Mouse (Mus musculus) lung, postnatal 0 days (tissue): ENCODE measurements around the gene Rbm39. TPM values are rescaled to one million over a fixed set of nuclear protein-coding genes. Genes with fewer than 3 reads are reported as not detected.
A peak's percentile ranks its signal among the peaks of the same experiment; 100 is the strongest.

Experiments
- ATAC-seq: fragments of 200-750 bp; cut with Nextera tagmentation; 2 replicates; pipeline ENCODE4 v1.8.0; 2017; ENCODE audit warnings: moderate library complexity
- DNase-seq: peaks from one replicate; pipeline ENCODE4 v3.0.0-alpha.2; 2016; ENCODE audit warnings: low spot score
- H3K27ac ChIP-seq: fragments of 300-500 bp; sonication (generic); 2 replicates; pipeline ENCODE4 v1.5.1; 2014; ENCODE audit warnings: antibody characterized with exemption, mild to moderate bottlenecking, low read length, mixed read lengths
- H3K27me3 ChIP-seq: fragments of 300-500 bp; sonication (generic); replicated peaks from 2 replicates; pipeline ENCODE4 v1.6.1; 2014; ENCODE audit warnings: low read length, mixed read lengths; ENCODE audit not compliant: insufficient read depth
- H3K36me3 ChIP-seq: fragments of 300-500 bp; sonication (generic); 2 replicates; pipeline ENCODE4 v1.6.1; 2014; ENCODE audit warnings: low read length, mixed read lengths; ENCODE audit not compliant: insufficient read depth
- H3K4me1 ChIP-seq: fragments of 300-500 bp; sonication (generic); 2 replicates; pipeline ENCODE4 v1.6.1; 2014; ENCODE audit warnings: antibody characterized with exemption, low read depth, low read length, mixed read lengths; ENCODE audit not compliant: insufficient read depth
- H3K4me2 ChIP-seq: fragments of 300-500 bp; sonication (generic); replicated peaks from 2 replicates; pipeline ENCODE4 v1.6.1; 2014; ENCODE audit warnings: low read depth, mild to moderate bottlenecking, low read length, moderate library complexity, mixed read lengths
- H3K4me3 ChIP-seq: fragments of 300-500 bp; sonication (generic); 2 replicates; pipeline ENCODE4 v1.5.1; 2014; ENCODE audit warnings: low read depth, low read length
- H3K9ac ChIP-seq: fragments of 300-500 bp; sonication (generic); replicated peaks from 2 replicates; pipeline ENCODE4 v1.6.1; 2014; ENCODE audit warnings: low read depth, mild to moderate bottlenecking
- H3K9me3 ChIP-seq: fragments of 300-500 bp; sonication (generic); 2 replicates; pipeline ENCODE4 v1.6.1; 2016; ENCODE audit warnings: low read length, mixed read lengths
- CTCF ChIP-seq: IDR thresholded peaks from 2 replicates; pipeline ENCODE4 v1.5.1; 2016; ENCODE audit warnings: antibody characterized with exemption, mild to moderate bottlenecking
- EP300 ChIP-seq: IDR thresholded peaks from 2 replicates; pipeline ENCODE4 v1.6.1; 2016; ENCODE audit warnings: antibody characterized with exemption, mild to moderate bottlenecking, control low read depth
- WGBS: fragments of 180-500 bp; shearing (Covaris S2); extraction: QIAGEN DNeasy Blood & Tissue Kit; methylation state at CpG from one replicate; pipeline ENCODE4 v1.1.7; 2014; 5-methylcytosine and 5-hydroxymethylcytosine counted together
- polyA plus RNA-seq: library from polyadenylated mRNA; unstranded; fragments of >200 nt; fragmentation: Nextera tagmentation; extraction: Ambion mirVana; gene quantifications from 2 replicates; pipeline ENCODE4 v1.2.1, GENCODE M21; 2015

The Rbm39 gene
- polyA plus RNA-seq, 1 experiment from 2014 or later: 654 TPM

GRCm38 (mm10) chr2:156166557-156166956, 13.5 kb downstream of the Rbm39 start:
- DNase-seq: no peak
- H3K36me3 ChIP-seq: peaks cover 47% of the 10 kb centered on the region; the same call in 1 of the 2 replicates
- no peak overlapping the region for H3K9ac ChIP-seq
- H3K4me2 ChIP-seq: no peak overlapping the region
- no peak overlapping the region for H3K4me3 ChIP-seq
- no peaks in the 10 kb centered on the region for H3K9me3 ChIP-seq
- H3K4me1 ChIP-seq: no peaks in the 10 kb centered on the region
- no peak overlapping the region for H3K27ac ChIP-seq
- no peak for TF ChIP-seq EP300
- no peak for TF ChIP-seq CTCF
- no peaks in the 10 kb centered on the region for H3K27me3 ChIP-seq
- 89% methylated on average over 5 of the region's 5 CpGs for WGBS
- ATAC-seq: no peak

- H3K9ac ChIP-seq: no peak overlapping the region
- no peak for ATAC-seq
- H3K4me1 ChIP-seq: no peaks in the 10 kb centered on the region
- H3K4me3 ChIP-seq: no peak overlapping the region
- DNase-seq: no peak
- no peaks in the 10 kb centered on the region for H3K27me3 ChIP-seq
- H3K27ac ChIP-seq: no peak overlapping the region
- WGBS: 91% methylated on average over 1 of the region's 1 CpGs
- TF ChIP-seq CTCF (no peak), EP300 (no peak)
- no peak overlapping the region for H3K4me2 ChIP-seq
- H3K36me3 ChIP-seq: peaks cover 51% of the 10 kb centered on the region
- H3K9me3 ChIP-seq: no peaks in the 10 kb centered on the region
These were observed 14.6 kb downstream of the Rbm39 start for GRCm38 (mm10) chr2:156165478-156165877.

GRCm38 (mm10) chr2:156151538-156151937, 28.5 kb downstream of the Rbm39 start:
- Histone ChIP-seq H3K4me2 (no peak overlapping the region), H3K27ac (no peak overlapping the region), H3K9me3 (no peaks in the 10 kb centered on the region), H3K4me1 (no peaks in the 10 kb centered on the region), H3K9ac (no peak overlapping the region), H3K27me3 (no peaks in the 10 kb centered on the region), H3K4me3 (no peak overlapping the region), H3K36me3 (peaks cover 33% of the 10 kb centered on the region)
- no peak for ATAC-seq
- TF ChIP-seq EP300: no peak
- TF ChIP-seq CTCF: peak; percentile 36
- DNase-seq: no peak

- WGBS: 73% methylated on average over 3 of the region's 3 CpGs
- Histone ChIP-seq H3K4me1 (peaks cover 4% of the 10 kb centered on the region), H3K9ac (no peak overlapping the region), H3K27ac (no peak overlapping the region), H3K36me3 (peaks cover 33% of the 10 kb centered on the region), H3K4me3 (no peak overlapping the region), H3K9me3 (no peaks in the 10 kb centered on the region), H3K27me3 (no peaks in the 10 kb centered on the region), H3K4me2 (no peak overlapping the region)
- ATAC-seq (no peak), DNase-seq (peak; percentile 9)
- TF ChIP-seq EP300 (no peak), CTCF (no peak)
These were observed 32.6 kb downstream of the Rbm39 start for GRCm38 (mm10) chr2:156147316-156147915.

- Histone ChIP-seq H3K36me3 (peaks cover 33% of the 10 kb centered on the region), H3K27me3 (no peaks in the 10 kb centered on the region), H3K4me3 (no peak overlapping the region), H3K9ac (no peak overlapping the region), H3K4me2 (no peak overlapping the region), H3K9me3 (no peaks in the 10 kb centered on the region), H3K27ac (no peak overlapping the region), H3K4me1 (peaks cover 4% of the 10 kb centered on the region)
- 61% methylated on average over 5 of the region's 5 CpGs for WGBS
- ATAC-seq (no peak), DNase-seq (no peak)
- TF ChIP-seq EP300 (no peak), CTCF (no peak)
These were observed 33.6 kb downstream of the Rbm39 start for GRCm38 (mm10) chr2:156146272-156146989.

- H3K36me3 ChIP-seq: peaks cover 29% of the 10 kb centered on the region
- no peak overlapping the region for H3K4me2 ChIP-seq
- H3K9ac ChIP-seq: no peak overlapping the region
- no peak for DNase-seq
- no peaks in the 10 kb centered on the region for H3K27me3 ChIP-seq
- no peak for ATAC-seq
- 51% methylated on average over 11 of the region's 11 CpGs for WGBS
- H3K4me1 ChIP-seq: peaks cover 4% of the 10 kb centered on the region
- no peak overlapping the region for H3K27ac ChIP-seq
- H3K4me3 ChIP-seq: no peak overlapping the region
- TF ChIP-seq EP300 (no peak), CTCF (no peak)
- no peaks in the 10 kb centered on the region for H3K9me3 ChIP-seq
These were observed 34.4 kb downstream of the Rbm39 start for GRCm38 (mm10) chr2:156145486-156146130.
